Mouse (Mus musculus) E14TG2a.4 (cell line): Measurements from ENCODE around the gene 4930404H24Rik.

ENCODE experiments used
- CTCF ChIP-seq: conservative IDR thresholded peaks from 2 replicates; pipeline ENCODE4 v1.5.1; 2014; ENCODE audit warnings: low read length
- POU5F1 ChIP-seq: IDR thresholded peaks from 2 replicates; pipeline ENCODE4 v1.6.1; 2014; ENCODE audit warnings: low read length, borderline replicate concordance

DNA sequence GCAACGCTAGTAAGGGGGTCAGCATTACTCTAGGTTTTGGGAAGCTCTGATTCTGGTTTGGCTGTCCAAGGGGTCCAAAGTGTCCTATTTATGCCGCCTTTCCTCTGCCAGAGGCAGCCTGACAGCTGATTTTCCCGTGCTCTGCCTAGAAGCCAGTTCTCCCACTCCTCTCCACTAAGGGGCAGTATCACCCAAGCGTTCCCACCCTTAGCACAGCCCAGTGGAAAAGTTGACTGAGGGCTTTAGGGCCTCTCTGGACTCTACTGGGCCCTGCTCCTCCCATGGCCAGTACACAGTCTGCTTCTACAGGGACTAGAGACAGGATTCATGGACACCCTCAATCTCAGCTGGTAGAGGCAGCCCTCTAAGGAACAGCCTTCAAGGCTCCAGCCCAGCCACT is 14.0 kb upstream of the 4930404H24Rik start:
- TF ChIP-seq CTCF (peak; percentile 64), POU5F1 (no peak)
